Mouse (Mus musculus) small intestine, adult 2 months (tissue): ENCODE measurements around the gene Aifm3. TPM values are rescaled to one million over a fixed set of nuclear protein-coding genes. Genes with fewer than 3 reads are reported as not detected.

Source experiments
- H3K27ac ChIP-seq: fragments of 200-500 bp; 2 replicates; pipeline ENCODE4 v1.5.1; 2012; ENCODE audit warnings: low read depth, low read length, control low read depth, inconsistent platforms; ENCODE audit not compliant: insufficient read depth
- H3K27me3 ChIP-seq: fragments of 200-500 bp; 2 replicates; pipeline ENCODE4 v1.6.1; 2012; ENCODE audit warnings: mild to moderate bottlenecking, moderate library complexity, low read length, inconsistent platforms; ENCODE audit not compliant: control insufficient read depth, insufficient read depth
- H3K36me3 ChIP-seq: fragments of 200-500 bp; 2 replicates; pipeline ENCODE4 v1.6.1; 2012; ENCODE audit warnings: mild to moderate bottlenecking, low read length, control low read depth, inconsistent platforms; ENCODE audit not compliant: control insufficient read depth, insufficient read depth
- H3K4me1 ChIP-seq: fragments of 200-500 bp; 2 replicates; pipeline ENCODE4 v1.6.1; 2012; ENCODE audit warnings: low read length, inconsistent platforms, mixed read lengths; ENCODE audit not compliant: control insufficient read depth, insufficient read depth, insufficient read length
- H3K4me3 ChIP-seq: fragments of 200-500 bp; 2 replicates; pipeline ENCODE4 v1.5.1; 2012; ENCODE audit warnings: low read depth, mild to moderate bottlenecking, control low read depth, inconsistent platforms, low read length, moderate library complexity
- CTCF ChIP-seq: fragments of 200-500 bp; IDR thresholded peaks from 2 replicates; pipeline ENCODE4 v1.5.1; 2012; ENCODE audit warnings: low read depth, mild to moderate bottlenecking, control low read depth, inconsistent platforms, low read length, moderate library complexity, mixed read lengths; ENCODE audit not compliant: insufficient replicate concordance, insufficient read length; ENCODE audit errors: extremely low read depth
- POLR2A ChIP-seq: fragments of 200-500 bp; IDR thresholded peaks from 2 replicates; pipeline ENCODE4 v1.6.1; 2012; ENCODE audit warnings: low read depth, mild to moderate bottlenecking, control low read depth, inconsistent platforms, low read length, moderate library complexity
- WGBS: fragments of 180-500 bp; shearing (Covaris S2); methylation state at CpG from one replicate; pipeline ENCODE4 v1.1.7; 2018; 5-methylcytosine and 5-hydroxymethylcytosine counted together
- polyA plus RNA-seq: library from polyadenylated mRNA; depleted of rRNA; stranded (reverse); fragments of >200 nt; gene quantifications from 2 replicates; pipeline ENCODE4 v1.2.3, GENCODE M21; 2012

Aifm3 gene
- polyA plus RNA-seq, 1 experiment: 0.60 TPM

- WGBS: 61% methylated on average over 2 of the region's 2 CpGs
- H3K36me3 ChIP-seq: peaks cover 65% of the 10 kb centered on the region
- no peak overlapping the region for H3K27ac ChIP-seq
- H3K27me3 ChIP-seq: no peaks in the 10 kb centered on the region
- H3K4me1 ChIP-seq: no peaks in the 10 kb centered on the region
- TF ChIP-seq CTCF: no peak
- no peak for TF ChIP-seq POLR2A
- no peak overlapping the region for H3K4me3 ChIP-seq
Observed at GRCm38 (mm10) chr16:17518910-17519309, 29.5 kb downstream of the Aifm3 start.

- Histone ChIP-seq H3K4me3 (no peak overlapping the region), H3K27ac (no peak overlapping the region), H3K27me3 (no peaks in the 10 kb centered on the region), H3K36me3 (peaks cover 78% of the 10 kb centered on the region), H3K4me1 (peaks cover 8% of the 10 kb centered on the region; the same call in 1 of the 2 replicates)
- WGBS: 93% methylated on average over 11 of the region's 11 CpGs
- TF ChIP-seq POLR2A: no peak
- TF ChIP-seq CTCF: no peak
Observed at GRCm38 (mm10) chr16:17524156-17524555, 34.7 kb downstream of the Aifm3 start.

- H3K27me3 ChIP-seq: no peaks in the 10 kb centered on the region
- H3K36me3 ChIP-seq: peaks cover 66% of the 10 kb centered on the region
- peaks cover 12% of the 10 kb centered on the region for H3K4me1 ChIP-seq
- TF ChIP-seq CTCF: no peak
- TF ChIP-seq POLR2A: no peak
- H3K27ac ChIP-seq: peak overlapping the region; percentile 76
- 79% methylated on average over 3 of the region's 3 CpGs for WGBS
- no peak overlapping the region for H3K4me3 ChIP-seq
Observed at GRCm38 (mm10) chr16:17525524-17525923, 36.1 kb downstream of the Aifm3 start.

- 25% methylated on average over 6 of the region's 6 CpGs for WGBS
- Histone ChIP-seq H3K4me1 (peaks cover 12% of the 10 kb centered on the region), H3K36me3 (peaks cover 59% of the 10 kb centered on the region), H3K27me3 (no peaks in the 10 kb centered on the region), H3K27ac (peak overlapping the region; percentile 76; the same call in 1 of the 2 replicates), H3K4me3 (no peak overlapping the region)
- no peak for TF ChIP-seq POLR2A
- no peak for TF ChIP-seq CTCF
Observed at GRCm38 (mm10) chr16:17526223-17526622, 36.8 kb downstream of the Aifm3 start.

- H3K36me3 ChIP-seq: peaks cover 46% of the 10 kb centered on the region
- peaks cover 13% of the 10 kb centered on the region for H3K4me1 ChIP-seq
- no peaks in the 10 kb centered on the region for H3K27me3 ChIP-seq
- no peak for TF ChIP-seq CTCF
- TF ChIP-seq POLR2A: no peak
- H3K4me3 ChIP-seq: no peak overlapping the region
- no peak overlapping the region for H3K27ac ChIP-seq
Observed at GRCm38 (mm10) chr16:17527606-17528005, 38.2 kb downstream of the Aifm3 start.

- peaks cover 40% of the 10 kb centered on the region for H3K36me3 ChIP-seq
- TF ChIP-seq POLR2A: no peak
- TF ChIP-seq CTCF: no peak
- H3K27ac ChIP-seq: no peak overlapping the region
- WGBS: 88% methylated on average over 13 of the region's 13 CpGs
- no peaks in the 10 kb centered on the region for H3K27me3 ChIP-seq
- no peak overlapping the region for H3K4me3 ChIP-seq
- H3K4me1 ChIP-seq: peaks cover 14% of the 10 kb centered on the region
Observed at GRCm38 (mm10) chr16:17528276-17528675, 38.9 kb downstream of the Aifm3 start.

- Histone ChIP-seq H3K36me3 (peaks cover 28% of the 10 kb centered on the region), H3K27me3 (no peaks in the 10 kb centered on the region), H3K4me1 (peaks cover 14% of the 10 kb centered on the region), H3K4me3 (peak overlapping the region; percentile 71), H3K27ac (peak overlapping the region; percentile 63)
- TF ChIP-seq POLR2A (no peak), CTCF (no peak)
- WGBS: 10% methylated on average over 17 of the region's 17 CpGs
Observed at GRCm38 (mm10) chr16:17529981-17530586, 40.7 kb downstream of the Aifm3 start.
